In genomic region chr9:57589224-57590126, GRCm38 (mm10) we compare ENCODE assay signal across 8 mouse cellular contexts. TPM values are rescaled to one million over a fixed set of nuclear protein-coding genes. Genes with fewer than 3 reads are reported as not detected.
DNase-seq lines count a peak whose midpoint lies in the region; ATAC-seq lines count a peak whose summit lies in the region.

Gene Ulk3, plus strand, starts transcription at chr9:57589452.

- H3K27me3 ChIP-seq in hindbrain, embryonic 13.5 days, result no peaks in the 10 kb centered on the region

- H3K4me3 ChIP-seq in hindbrain, embryonic 13.5 days, result peak within 1 kb of the TSS; percentile 66

- H3K9ac ChIP-seq in hindbrain, embryonic 13.5 days, result peak within 1 kb of the TSS; percentile 82

- H3K36me3 ChIP-seq in hindbrain, embryonic 13.5 days, result peaks cover 59% of the 10 kb centered on the region

- WGBS in hindbrain, embryonic 13.5 days, result 1% methylated on average over 56 of the region's 58 CpGs

- ATAC-seq in hindbrain, embryonic 13.5 days (ENCODE audit: low FRiP score), result peak; percentile 86

- H3K4me1 ChIP-seq in hindbrain, embryonic 13.5 days (replicated peaks), result peaks cover 24% of the 10 kb centered on the region

- H3K27ac ChIP-seq in hindbrain, embryonic 13.5 days, result peak within 1 kb of the TSS; percentile 75

- H3K9me3 ChIP-seq in hindbrain, embryonic 13.5 days, result no peaks in the 10 kb centered on the region

- DNase-seq in R1 (ENCODE audit: low read depth, low spot score), result peak; percentile 94
- peak; percentile 71 to 81 for DNase-seq in cerebellum, postnatal 14 days
- peak; percentile 45 to 69 for DNase-seq in frontal cortex, postnatal 25 days (ENCODE audit: low spot score in 2 of 2)
- DNase-seq in left cerebral cortex, adult 11 months (ENCODE audit: low spot score), result peak; percentile 66
- DNase-seq in lung, postnatal 4 days, result peak; percentile 88 to 90
- DNase-seq in retina, postnatal 1 day, result peak; percentile 87
- peak; percentile 93 for DNase-seq in thymus, postnatal 4 days

- H3K4me2 ChIP-seq in hindbrain, embryonic 13.5 days, result peak within 1 kb of the TSS; percentile 89

RNA-seq across cellular contexts. Expression of gene Ulk3, which starts in this region (rescaled TPM):
- polyA plus RNA-seq in hindbrain, embryonic 13.5 days (2015; fragmentation: Nextera tagmentation; extraction: Ambion mirVana), result 28.6 and 30.5 TPM in 2 replicates

Comparison
In these comparisons a context has a peak if more than half of its experiments do, and no peak if none do; other contexts are left out.
1. Peak in every context shown above with its lines: DNase-seq, ATAC-seq, H3K4me3 ChIP-seq and H3K27ac ChIP-seq.